Mouse (Mus musculus) embryonic facial prominence, embryonic 11.5 days (tissue): ENCODE data around the gene Gm26620. TPM values are rescaled to one million over a fixed set of nuclear protein-coding genes. Genes with fewer than 3 reads are reported as not detected.

Source experiments
- ATAC-seq: fragments of 200-750 bp; cut with Nextera tagmentation; replicated peaks from 2 replicates; pipeline ENCODE4 v1.8.0; 2017; ENCODE audit warnings: low read depth; ENCODE audit not compliant: insufficient number of reproducible peaks, low FRiP score, low TSS enrichment
- DNase-seq: peaks from one replicate; pipeline ENCODE4 v3.0.0-alpha.2; 2015; ENCODE audit warnings: low spot score
- H3K27ac ChIP-seq: fragments of 300-500 bp; sonication (generic); replicated peaks from 2 replicates; pipeline ENCODE4 v1.5.1; 2014; ENCODE audit warnings: mild to moderate bottlenecking, low read depth, low read length, control low read depth
- H3K27me3 ChIP-seq: fragments of 300-500 bp; sonication (generic); 2 replicates; pipeline ENCODE4 v1.6.1; 2014; ENCODE audit warnings: mild to moderate bottlenecking, low read length, moderate library complexity, mixed read lengths; ENCODE audit not compliant: control insufficient read depth, insufficient read depth
- H3K36me3 ChIP-seq: fragments of 300-500 bp; sonication (generic); replicated peaks from 2 replicates; pipeline ENCODE4 v1.6.1; 2014; ENCODE audit warnings: low read depth, mild to moderate bottlenecking, low read length, moderate library complexity, mixed read lengths; ENCODE audit not compliant: control insufficient read depth, insufficient read depth
- H3K4me1 ChIP-seq: fragments of 300-500 bp; sonication (generic); 2 replicates; pipeline ENCODE4 v1.6.1; 2014; ENCODE audit warnings: low read length, mixed read lengths; ENCODE audit not compliant: control insufficient read depth, insufficient read depth
- H3K4me2 ChIP-seq: fragments of 300-500 bp; sonication (generic); 2 replicates; pipeline ENCODE4 v1.6.1; 2014; ENCODE audit warnings: low read depth, mild to moderate bottlenecking, control low read depth, low read length, moderate library complexity
- H3K4me3 ChIP-seq: fragments of 300-500 bp; sonication (generic); 2 replicates; pipeline ENCODE4 v1.5.1; 2014; ENCODE audit warnings: low read depth, low read length, control low read depth
- H3K9ac ChIP-seq: fragments of 300-500 bp; sonication (generic); replicated peaks from 2 replicates; pipeline ENCODE4 v1.6.1; 2014; ENCODE audit warnings: mild to moderate bottlenecking, control low read depth, low read length
- H3K9me3 ChIP-seq: fragments of 300-500 bp; sonication (generic); replicated peaks from 2 replicates; pipeline ENCODE4 v1.6.1; 2016; ENCODE audit warnings: mild to moderate bottlenecking, low read length, inconsistent platforms, mixed read lengths; ENCODE audit not compliant: control insufficient read depth
- WGBS: fragments of 180-500 bp; shearing (Covaris S2); extraction: QIAGEN DNeasy Blood & Tissue Kit; methylation state at CpG from one replicate; pipeline ENCODE4 v1.1.7; 2014; 5-methylcytosine and 5-hydroxymethylcytosine counted together
- polyA plus RNA-seq: library from polyadenylated mRNA; unstranded; fragments of >200 nt; fragmentation: Nextera tagmentation; extraction: Ambion mirVana; gene quantifications from 2 replicates; pipeline ENCODE4 v1.2.1, GENCODE M21; 2014

Gene Gm26620
- polyA plus RNA-seq, 1 experiment from 2014 or later, result not detected

GRCm38 (mm10) chr1:170865406-170865805 is 19.5 kb upstream of the Gm26620 start:
- Histone ChIP-seq H3K9ac (no peak overlapping the region), H3K27ac (no peak overlapping the region), H3K27me3 (no peaks in the 10 kb centered on the region), H3K4me3 (no peak overlapping the region), H3K36me3 (no peaks in the 10 kb centered on the region), H3K4me2 (no peak overlapping the region), H3K9me3 (no peaks in the 10 kb centered on the region), H3K4me1 (no peaks in the 10 kb centered on the region)
- WGBS, result 82% methylated on average over 5 of the region's 5 CpGs
- DNase-seq (no peak), ATAC-seq (no peak)

GRCm38 (mm10) chr1:170866992-170867690 is 17.7 kb upstream of the Gm26620 start:
- Histone ChIP-seq H3K4me2 (peak overlapping the region; percentile 75), H3K4me1 (no peaks in the 10 kb centered on the region), H3K36me3 (no peaks in the 10 kb centered on the region), H3K27ac (peak overlapping the region; percentile 47; the same call in 1 of the 2 replicates), H3K9ac (peak overlapping the region; percentile 72), H3K9me3 (no peaks in the 10 kb centered on the region), H3K4me3 (peak overlapping the region; percentile 77), H3K27me3 (no peaks in the 10 kb centered on the region)
- peak; percentile 64 for ATAC-seq
- DNase-seq, result no peak
- 2% methylated on average over 30 of the region's 30 CpGs for WGBS

- Histone ChIP-seq H3K9me3 (no peaks in the 10 kb centered on the region), H3K4me3 (peak within 1 kb of the TSS; percentile 77), H3K9ac (peak within 1 kb of the TSS; percentile 72), H3K36me3 (no peaks in the 10 kb centered on the region), H3K4me2 (peak within 1 kb of the TSS; percentile 75), H3K27ac (peak within 1 kb of the TSS; percentile 47; the same call in 1 of the 2 replicates), H3K4me1 (no peaks in the 10 kb centered on the region), H3K27me3 (no peaks in the 10 kb centered on the region)
- 0% methylated on average over 25 of the region's 25 CpGs for WGBS
- peak; percentile 95 for DNase-seq
- ATAC-seq, result no peak; the same call in none of the 2 replicates
These were observed 17.2 kb upstream of the Gm26620 start, which contains the start of gene Atf6 for GRCm38 (mm10) chr1:170867691-170868105. Gene Atf6 (minus strand): TSS chr1:170867771.

GRCm38 (mm10) chr1:170868107-170868904 is 16.6 kb upstream of the Gm26620 start:
- Histone ChIP-seq H3K36me3 (no peaks in the 10 kb centered on the region), H3K27me3 (no peaks in the 10 kb centered on the region), H3K4me2 (peak overlapping the region; percentile 75), H3K9me3 (no peaks in the 10 kb centered on the region), H3K4me3 (peak overlapping the region; percentile 77), H3K4me1 (no peaks in the 10 kb centered on the region), H3K9ac (peak overlapping the region; percentile 59), H3K27ac (no peak overlapping the region)
- under 1% methylated on average over 33 of the region's 33 CpGs for whole genome bisulfite sequencing
- ATAC-seq, result peak; percentile 70
- peak; percentile 96 for DNase-seq

- H3K4me3 ChIP-seq, result peak overlapping the region; percentile 77
- ATAC-seq, result 0 out of 2 replicates have a peak, but pooled peaks have one; percentile 17
- no peak for DNase-seq
- no peaks in the 10 kb centered on the region for H3K4me1 ChIP-seq
- peak overlapping the region; percentile 55 for H3K4me2 ChIP-seq
- peak overlapping the region; percentile 59 for H3K9ac ChIP-seq
- H3K36me3 ChIP-seq, result no peaks in the 10 kb centered on the region
- no peaks in the 10 kb centered on the region for H3K9me3 ChIP-seq
- H3K27me3 ChIP-seq, result no peaks in the 10 kb centered on the region
- WGBS, result 22% methylated on average over 14 of the region's 14 CpGs
- no peak overlapping the region for H3K27ac ChIP-seq
These were observed 16.0 kb upstream of the Gm26620 start for GRCm38 (mm10) chr1:170868905-170869283.

- no peaks in the 10 kb centered on the region for H3K27me3 ChIP-seq
- DNase-seq (no peak), ATAC-seq (no peak)
- H3K36me3 ChIP-seq, result no peaks in the 10 kb centered on the region
- H3K27ac ChIP-seq, result no peak overlapping the region
- no peaks in the 10 kb centered on the region for H3K9me3 ChIP-seq
- H3K4me3 ChIP-seq, result no peak overlapping the region
- H3K4me1 ChIP-seq, result no peaks in the 10 kb centered on the region
- H3K9ac ChIP-seq, result no peak overlapping the region
- no peak overlapping the region for H3K4me2 ChIP-seq
- 84% methylated on average over 6 of the region's 6 CpGs for WGBS
These were observed 13.5 kb upstream of the Gm26620 start for GRCm38 (mm10) chr1:170871402-170871801.

GRCm38 (mm10) chr1:170871961-170872360 is 12.9 kb upstream of the Gm26620 start:
- ATAC-seq (no peak), DNase-seq (no peak)
- no peaks in the 10 kb centered on the region for H3K4me1 ChIP-seq
- 95% methylated on average over 2 of the region's 2 CpGs for WGBS
- no peak overlapping the region for H3K9ac ChIP-seq
- H3K27ac ChIP-seq, result no peak overlapping the region
- H3K27me3 ChIP-seq, result no peaks in the 10 kb centered on the region
- H3K4me3 ChIP-seq, result no peak overlapping the region
- H3K9me3 ChIP-seq, result no peaks in the 10 kb centered on the region
- H3K36me3 ChIP-seq, result no peaks in the 10 kb centered on the region
- H3K4me2 ChIP-seq, result no peak overlapping the region

GRCm38 (mm10) chr1:170875676-170876075 is 9.2 kb upstream of the Gm26620 start:
- ATAC-seq, result no peak
- 92% methylated on average over 3 of the region's 3 CpGs for WGBS
- Histone ChIP-seq H3K9me3 (no peaks in the 10 kb centered on the region), H3K4me1 (no peaks in the 10 kb centered on the region), H3K27me3 (no peaks in the 10 kb centered on the region), H3K4me2 (no peak overlapping the region), H3K27ac (no peak overlapping the region), H3K4me3 (no peak overlapping the region), H3K36me3 (peaks cover 3% of the 10 kb centered on the region; the same call in 1 of the 2 replicates), H3K9ac (no peak overlapping the region)
- no peak for DNase-seq
